Mouse (Mus musculus) brain, embryonic 18.5 days (tissue): ENCODE data around the gene Gm13083.
"Not testable (repeated sequence)": the region's sequence is repeated elsewhere in the genome, so short reads cannot be mapped to it uniquely, and the experiment has no call there.

Source experiments
- DNase-seq: peaks from one replicate; pipeline ENCODE4 v3.0.0-alpha.2; 2012; ENCODE audit warnings: low read depth, low spot score

Gm13083 gene

DNA sequence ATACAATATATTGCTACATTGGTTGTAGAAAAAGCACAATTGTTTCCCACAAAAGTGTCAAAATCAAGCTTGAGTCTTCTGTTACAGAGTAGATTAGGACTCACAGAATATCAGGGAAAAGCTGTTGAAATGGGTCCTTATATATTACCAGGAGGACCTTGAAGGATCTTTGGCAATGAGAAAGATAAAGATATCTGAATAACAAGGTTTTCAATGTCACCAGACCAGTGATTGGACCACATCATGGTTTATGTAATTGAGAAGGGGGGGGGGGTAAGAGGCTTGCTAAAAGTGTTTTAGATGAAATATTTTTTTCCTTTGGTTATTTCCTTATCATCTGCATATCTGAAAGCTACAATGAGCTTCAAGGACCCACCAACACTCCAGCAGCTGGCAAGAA is at the start of gene Gm13083:
TSS of gene Gm13083 (plus strand) at position 301 of the 400 bp plus-strand sequence.
- not testable (repeated sequence) for DNase-seq

DNA sequence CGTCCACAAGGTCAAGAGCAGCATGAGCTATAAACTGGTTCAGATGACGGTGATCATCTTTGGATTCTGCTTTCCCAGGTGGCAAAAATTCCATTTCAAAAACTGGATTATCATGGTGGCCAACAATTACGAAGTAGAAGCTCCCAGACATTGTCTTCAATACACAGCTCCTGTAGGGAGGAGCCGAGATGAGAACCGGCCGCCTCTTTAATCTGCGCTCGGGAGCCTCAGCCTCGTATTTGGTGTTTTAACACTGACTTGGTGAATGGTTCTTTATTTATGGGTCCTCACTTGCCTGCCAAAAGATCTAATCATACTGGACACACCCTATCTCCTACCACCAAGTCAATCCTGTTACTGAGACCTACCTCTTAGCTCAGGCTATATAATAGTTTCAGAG is 2.9 kb upstream of the Gm13083 start:
- not testable (repeated sequence) for DNase-seq

DNA sequence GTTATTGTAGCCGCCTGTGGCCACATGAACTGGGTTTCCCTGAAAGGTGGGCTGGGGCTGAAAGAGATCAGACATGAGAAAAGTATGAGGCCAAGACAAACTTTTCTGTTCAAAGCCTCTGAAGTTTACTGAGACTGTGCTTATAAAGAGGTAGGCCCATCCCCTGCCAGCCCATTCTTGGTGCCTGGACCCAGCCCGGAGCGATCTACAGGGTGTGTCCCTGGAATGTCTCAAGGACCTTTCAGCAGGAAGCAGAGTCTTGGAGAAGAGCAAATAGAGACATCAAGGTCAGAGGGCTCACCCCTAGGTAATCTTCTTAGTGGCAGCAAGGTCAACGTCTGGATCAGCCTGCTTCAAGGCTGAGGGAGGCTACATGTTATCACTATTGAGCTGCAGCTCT is 3.3 kb downstream of the Gm13083 start:
- not testable (repeated sequence) for DNase-seq

DNA sequence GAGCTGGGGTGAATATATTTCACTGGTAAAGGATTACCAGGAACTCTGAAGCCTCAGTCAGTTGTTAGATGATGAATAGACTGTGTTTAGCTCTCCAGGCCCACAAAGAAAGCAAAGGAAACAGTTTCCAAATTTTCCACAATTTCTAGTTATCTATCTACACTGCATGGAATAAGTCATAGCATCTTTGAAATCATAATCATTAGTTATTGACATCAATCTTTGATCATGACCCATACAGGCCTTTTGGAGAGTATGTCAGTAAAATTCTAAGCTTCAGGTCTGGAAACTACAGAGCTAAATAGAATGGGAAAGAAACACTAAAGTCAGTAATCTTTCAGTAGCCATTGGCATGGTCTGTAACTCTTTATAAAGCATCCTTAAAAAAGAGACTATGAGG is 42.3 kb downstream of the Gm13083 start, which contains the start of gene Gm13088:
TSS of gene Gm13088 (minus strand) at position 101 of the 400 bp plus-strand sequence.
- not testable (repeated sequence) for DNase-seq
